Mouse (Mus musculus): Measurements from ENCODE around the gene Map2k2.
"Not testable (repeated sequence)": the region's sequence is repeated elsewhere in the genome, so short reads cannot be mapped to it uniquely, and the experiment has no call there.

Gene Map2k2

GRCm38 (mm10) chr10:81143845-81144437, 38.2 kb downstream of the Map2k2 start:
- DNase-seq (ENCODE audit: low spot score) = no peak

- DNase-seq (ENCODE audit: low spot score) = no peak
Observed at GRCm38 (mm10) chr10:81144667-81145066, 39.0 kb downstream of the Map2k2 start.

- DNase-seq (ENCODE audit: low spot score) = no peak
Observed at GRCm38 (mm10) chr10:81145307-81145706, 39.6 kb downstream of the Map2k2 start.

- DNase-seq (ENCODE audit: low spot score) = no peak
Observed at GRCm38 (mm10) chr10:81145778-81146177, 40.1 kb downstream of the Map2k2 start.

GRCm38 (mm10) chr10:81146296-81146695, 40.6 kb downstream of the Map2k2 start:
- no peak for DNase-seq (ENCODE audit: low spot score)

GRCm38 (mm10) chr10:81151261-81151660, 45.5 kb downstream of the Map2k2 start:
- DNase-seq (ENCODE audit: low spot score) = no peak

- DNase-seq (ENCODE audit: low spot score) = no peak
Observed at GRCm38 (mm10) chr10:81152609-81153008, 46.9 kb downstream of the Map2k2 start.

GRCm38 (mm10) chr10:81154313-81154712, 48.6 kb downstream of the Map2k2 start:
- no peak for DNase-seq (ENCODE audit: low spot score)

- DNase-seq (ENCODE audit: low spot score) = no peak
Observed at GRCm38 (mm10) chr10:81154736-81155135, 49.0 kb downstream of the Map2k2 start.

GRCm38 (mm10) chr10:81161602-81162317, 56.0 kb downstream of the Map2k2 start:
- DNase-seq (ENCODE audit: low spot score) = no peak

GRCm38 (mm10) chr10:81162318-81162652, 56.6 kb downstream of the Map2k2 start:
- no peak for DNase-seq (ENCODE audit: low spot score)

- DNase-seq (ENCODE audit: low spot score) = no peak
Observed at GRCm38 (mm10) chr10:81165118-81165517, 59.4 kb downstream of the Map2k2 start.

GRCm38 (mm10) chr10:81167200-81168086, 61.7 kb downstream of the Map2k2 start, which contains the start of gene Pias4:
TSS of gene Pias4 (minus strand) at chr10:81167923.
- DNase-seq (ENCODE audit: low spot score) = peak; percentile 99

- no peak for DNase-seq (ENCODE audit: low spot score)
Observed at GRCm38 (mm10) chr10:81168087-81168431, 62.3 kb downstream of the Map2k2 start.

- peak; percentile 69 for DNase-seq (ENCODE audit: low spot score)
Observed at GRCm38 (mm10) chr10:81168521-81169244, 63.0 kb downstream of the Map2k2 start.

- DNase-seq (ENCODE audit: low spot score) = not testable (repeated sequence)
Observed at GRCm38 (mm10) chr10:81169411-81169900, 63.7 kb downstream of the Map2k2 start.

GRCm38 (mm10) chr10:81173132-81173531, 67.4 kb downstream of the Map2k2 start:
- DNase-seq (ENCODE audit: low spot score) = peak; percentile 79

GRCm38 (mm10) chr10:81174617-81175344, 69.1 kb downstream of the Map2k2 start:
- peak; percentile 92 for DNase-seq (ENCODE audit: low spot score)

GRCm38 (mm10) chr10:81175345-81175701, 69.6 kb downstream of the Map2k2 start:
- not testable (repeated sequence) for DNase-seq (ENCODE audit: low spot score)

GRCm38 (mm10) chr10:81175936-81176465, 70.3 kb downstream of the Map2k2 start:
- DNase-seq (ENCODE audit: low spot score) = peak; percentile 97

Measured in adipocyte (in vitro differentiated cells).